Mouse (Mus musculus): ENCODE measurements around the gene Ifnar1. TPM values are rescaled to one million over a fixed set of nuclear protein-coding genes. Genes with fewer than 3 reads are reported as not detected.

Ifnar1 gene
- total RNA-seq, 2 experiments from 2014 or later: 16.3 to 22.2 TPM

GRCm38 (mm10) chr16:91533097-91534001 is 48.3 kb downstream of the Ifnar1 start:
- ATAC-seq (replicated peaks; ENCODE audit: low FRiP score, low TSS enrichment, poor library complexity, severe bottlenecking): peak; percentile 45

GRCm38 (mm10) chr16:91534477-91534876 is 49.4 kb downstream of the Ifnar1 start:
- peak; percentile 63 for ATAC-seq (replicated peaks; ENCODE audit: low FRiP score, low TSS enrichment, poor library complexity, severe bottlenecking)

- no peak for ATAC-seq (replicated peaks; ENCODE audit: low FRiP score, low TSS enrichment, poor library complexity, severe bottlenecking)
Observed at GRCm38 (mm10) chr16:91534888-91535287, 49.9 kb downstream of the Ifnar1 start.

GRCm38 (mm10) chr16:91536372-91536771 is 51.3 kb downstream of the Ifnar1 start:
- ATAC-seq (replicated peaks; ENCODE audit: low FRiP score, low TSS enrichment, poor library complexity, severe bottlenecking): no peak

- peak; percentile 82 for ATAC-seq (replicated peaks; ENCODE audit: low FRiP score, low TSS enrichment, poor library complexity, severe bottlenecking)
Observed at GRCm38 (mm10) chr16:91537065-91537464, 52.0 kb downstream of the Ifnar1 start.

- no peak for ATAC-seq (replicated peaks; ENCODE audit: low FRiP score, low TSS enrichment, poor library complexity, severe bottlenecking)
Observed at GRCm38 (mm10) chr16:91538051-91538450, 53.0 kb downstream of the Ifnar1 start.

GRCm38 (mm10) chr16:91538513-91538912 is 53.5 kb downstream of the Ifnar1 start:
- no peak for ATAC-seq (replicated peaks; ENCODE audit: low FRiP score, low TSS enrichment, poor library complexity, severe bottlenecking)

- ATAC-seq (replicated peaks; ENCODE audit: low FRiP score, low TSS enrichment, poor library complexity, severe bottlenecking): peak; percentile 17; the same call in 1 of the 2 replicates
Observed at GRCm38 (mm10) chr16:91541573-91542081, 56.6 kb downstream of the Ifnar1 start.

- no peak for ATAC-seq (replicated peaks; ENCODE audit: low FRiP score, low TSS enrichment, poor library complexity, severe bottlenecking)
Observed at GRCm38 (mm10) chr16:91543619-91544018, 58.6 kb downstream of the Ifnar1 start.

GRCm38 (mm10) chr16:91545597-91546281 is 60.7 kb downstream of the Ifnar1 start:
- peak; percentile 86 for ATAC-seq (replicated peaks; ENCODE audit: low FRiP score, low TSS enrichment, poor library complexity, severe bottlenecking)

- ATAC-seq (replicated peaks; ENCODE audit: low FRiP score, low TSS enrichment, poor library complexity, severe bottlenecking): no peak
Observed at GRCm38 (mm10) chr16:91546391-91546835, 61.4 kb downstream of the Ifnar1 start.

GRCm38 (mm10) chr16:91546836-91547741 is 62.1 kb downstream of the Ifnar1 start, which contains the start of gene Ifngr2:
TSS of gene Ifngr2 (plus strand) at chr16:91547072.
- ATAC-seq (replicated peaks; ENCODE audit: low FRiP score, low TSS enrichment, poor library complexity, severe bottlenecking): no peak

GRCm38 (mm10) chr16:91547974-91548373 is 62.9 kb downstream of the Ifnar1 start:
- ATAC-seq (replicated peaks; ENCODE audit: low FRiP score, low TSS enrichment, poor library complexity, severe bottlenecking): no peak

- ATAC-seq (replicated peaks; ENCODE audit: low FRiP score, low TSS enrichment, poor library complexity, severe bottlenecking): no peak
Observed at GRCm38 (mm10) chr16:91548586-91548985, 63.5 kb downstream of the Ifnar1 start.

GRCm38 (mm10) chr16:91548996-91549395 is 64.0 kb downstream of the Ifnar1 start:
- ATAC-seq (replicated peaks; ENCODE audit: low FRiP score, low TSS enrichment, poor library complexity, severe bottlenecking): no peak

- no peak for ATAC-seq (replicated peaks; ENCODE audit: low FRiP score, low TSS enrichment, poor library complexity, severe bottlenecking)
Observed at GRCm38 (mm10) chr16:91549616-91550015, 64.6 kb downstream of the Ifnar1 start.

- ATAC-seq (replicated peaks; ENCODE audit: low FRiP score, low TSS enrichment, poor library complexity, severe bottlenecking): peak; percentile 81
Observed at GRCm38 (mm10) chr16:91551081-91551524, 66.1 kb downstream of the Ifnar1 start.

GRCm38 (mm10) chr16:91552072-91552471 is 67.0 kb downstream of the Ifnar1 start:
- ATAC-seq (replicated peaks; ENCODE audit: low FRiP score, low TSS enrichment, poor library complexity, severe bottlenecking): no peak

GRCm38 (mm10) chr16:91553625-91554024 is 68.6 kb downstream of the Ifnar1 start:
- ATAC-seq (replicated peaks; ENCODE audit: low FRiP score, low TSS enrichment, poor library complexity, severe bottlenecking): no peak
